Mouse (Mus musculus): ENCODE results near the gene Smg5. TPM values are rescaled to one million over a fixed set of nuclear protein-coding genes. Genes with fewer than 3 reads are reported as not detected.
A peak's percentile ranks its signal among the peaks of the same experiment; 100 is the strongest.

Smg5 gene
- polyA plus RNA-seq, 1 experiment from 2014 or later = 60.8 TPM

GRCm38 (mm10) chr3:88328956-88329355 is 7.1 kb upstream of the Smg5 start:
- peaks cover 20% of the 10 kb centered on the region for H3K4me1 ChIP-seq
- H3K9ac ChIP-seq (replicated peaks) = no peak overlapping the region
- no peak overlapping the region for H3K27ac ChIP-seq (replicated peaks)
- H3K27me3 ChIP-seq (replicated peaks) = no peaks in the 10 kb centered on the region
- no peak for ATAC-seq (ENCODE audit: low FRiP score)
- H3K36me3 ChIP-seq = peaks cover 9% of the 10 kb centered on the region; the same call in 1 of the 2 replicates
- no peaks in the 10 kb centered on the region for H3K9me3 ChIP-seq (replicated peaks)
- WGBS = 63% methylated on average over 5 of the region's 5 CpGs
- no peak overlapping the region for H3K4me3 ChIP-seq (replicated peaks)
- no peak overlapping the region for H3K4me2 ChIP-seq

- Histone ChIP-seq H3K27ac (replicated peaks) (no peak overlapping the region), H3K4me2 (no peak overlapping the region), H3K4me3 (replicated peaks) (no peak overlapping the region), H3K36me3 (peaks cover 9% of the 10 kb centered on the region; the same call in 1 of the 2 replicates), H3K27me3 (replicated peaks) (no peaks in the 10 kb centered on the region), H3K9ac (replicated peaks) (no peak overlapping the region), H3K4me1 (peaks cover 14% of the 10 kb centered on the region), H3K9me3 (replicated peaks) (no peaks in the 10 kb centered on the region)
- 23% methylated on average over 2 of the region's 2 CpGs for WGBS
- no peak for ATAC-seq (ENCODE audit: low FRiP score)
These were observed 4.8 kb upstream of the Smg5 start for GRCm38 (mm10) chr3:88331282-88331681.

- Histone ChIP-seq H3K9me3 (replicated peaks) (no peaks in the 10 kb centered on the region), H3K4me2 (no peak overlapping the region), H3K4me3 (replicated peaks) (no peak overlapping the region), H3K27ac (replicated peaks) (no peak overlapping the region), H3K27me3 (replicated peaks) (no peaks in the 10 kb centered on the region), H3K36me3 (peaks cover 4% of the 10 kb centered on the region; the same call in 1 of the 2 replicates), H3K9ac (replicated peaks) (no peak overlapping the region), H3K4me1 (peaks cover 32% of the 10 kb centered on the region)
- WGBS = 63% methylated on average over 12 of the region's 12 CpGs
- no peak for ATAC-seq (ENCODE audit: low FRiP score)
These were observed 1.9 kb upstream of the Smg5 start for GRCm38 (mm10) chr3:88334029-88334658.

- no peak for ATAC-seq (ENCODE audit: low FRiP score)
- H3K4me3 ChIP-seq (replicated peaks) = peak overlapping the region; percentile 87
These were observed 1.1 kb upstream of the Smg5 start for GRCm38 (mm10) chr3:88334902-88335435.

GRCm38 (mm10) chr3:88335436-88336053 is 515 bp upstream of the Smg5 start:
- no peaks in the 10 kb centered on the region for H3K36me3 ChIP-seq
- WGBS = 2% methylated on average over 27 of the region's 27 CpGs

More at GRCm38 (mm10) chr3:88334902-88335435, 1.1 kb upstream of the Smg5 start:
- Histone ChIP-seq H3K4me1 (peaks cover 34% of the 10 kb centered on the region), H3K4me2 (peak overlapping the region; percentile 71), H3K27me3 (replicated peaks) (no peaks in the 10 kb centered on the region), H3K9me3 (replicated peaks) (no peaks in the 10 kb centered on the region), H3K27ac (replicated peaks) (peak overlapping the region; percentile 98), H3K9ac (replicated peaks) (peak overlapping the region; percentile 97), H3K36me3 (no peaks in the 10 kb centered on the region)
- 38% methylated on average over 3 of the region's 3 CpGs for WGBS

GRCm38 (mm10) chr3:88337367-88338020 is 1.4 kb downstream of the Smg5 start:
- H3K9ac ChIP-seq (replicated peaks) = 0 out of 2 replicates have a peak overlapping the region, but pooled peaks have one; percentile 21
- no peaks in the 10 kb centered on the region for H3K9me3 ChIP-seq (replicated peaks)
- ATAC-seq (ENCODE audit: low FRiP score) = no peak
- 78% methylated on average over 11 of the region's 11 CpGs for WGBS
- 0 out of 2 replicates have a peak overlapping the region, but pooled peaks have one; percentile 13 for H3K27ac ChIP-seq (replicated peaks)
- H3K27me3 ChIP-seq (replicated peaks) = no peaks in the 10 kb centered on the region
- peaks cover 10% of the 10 kb centered on the region for H3K36me3 ChIP-seq
- H3K4me3 ChIP-seq (replicated peaks) = peak overlapping the region; percentile 15; the same call in 1 of the 2 replicates
- peaks cover 34% of the 10 kb centered on the region for H3K4me1 ChIP-seq
- peak overlapping the region; percentile 71 for H3K4me2 ChIP-seq

More at GRCm38 (mm10) chr3:88335436-88336053, 515 bp upstream of the Smg5 start:
- peak overlapping the region; percentile 97 for H3K9ac ChIP-seq (replicated peaks)
- no peaks in the 10 kb centered on the region for H3K9me3 ChIP-seq (replicated peaks)
- peak overlapping the region; percentile 98 for H3K27ac ChIP-seq (replicated peaks)
- peaks cover 34% of the 10 kb centered on the region for H3K4me1 ChIP-seq
- H3K4me3 ChIP-seq (replicated peaks) = peak overlapping the region; percentile 87
- no peaks in the 10 kb centered on the region for H3K27me3 ChIP-seq (replicated peaks)
- peak overlapping the region; percentile 71 for H3K4me2 ChIP-seq
- peak; percentile 75 for ATAC-seq (ENCODE audit: low FRiP score)

- H3K27me3 ChIP-seq (replicated peaks) = no peaks in the 10 kb centered on the region
- H3K4me3 ChIP-seq (replicated peaks) = no peak overlapping the region
- WGBS = 94% methylated on average over 7 of the region's 7 CpGs
- peaks cover 18% of the 10 kb centered on the region for H3K36me3 ChIP-seq
- no peak for ATAC-seq (ENCODE audit: low FRiP score)
- H3K9ac ChIP-seq (replicated peaks) = no peak overlapping the region
- peaks cover 34% of the 10 kb centered on the region for H3K4me1 ChIP-seq
- H3K27ac ChIP-seq (replicated peaks) = no peak overlapping the region
- no peak overlapping the region for H3K4me2 ChIP-seq
- no peaks in the 10 kb centered on the region for H3K9me3 ChIP-seq (replicated peaks)
These were observed 2.3 kb downstream of the Smg5 start for GRCm38 (mm10) chr3:88338316-88338715.

- no peak overlapping the region for H3K4me2 ChIP-seq
- no peak overlapping the region for H3K9ac ChIP-seq (replicated peaks)
- no peak overlapping the region for H3K4me3 ChIP-seq (replicated peaks)
- ATAC-seq (ENCODE audit: low FRiP score) = no peak
- H3K36me3 ChIP-seq = peaks cover 25% of the 10 kb centered on the region
- H3K4me1 ChIP-seq = peaks cover 34% of the 10 kb centered on the region
- H3K9me3 ChIP-seq (replicated peaks) = no peaks in the 10 kb centered on the region
- 87% methylated on average over 3 of the region's 3 CpGs for WGBS
- no peak overlapping the region for H3K27ac ChIP-seq (replicated peaks)
- H3K27me3 ChIP-seq (replicated peaks) = no peaks in the 10 kb centered on the region
These were observed 2.9 kb downstream of the Smg5 start for GRCm38 (mm10) chr3:88339006-88339405.

- Histone ChIP-seq H3K4me2 (no peak overlapping the region), H3K9ac (replicated peaks) (no peak overlapping the region), H3K4me1 (no peaks in the 10 kb centered on the region), H3K9me3 (replicated peaks) (no peaks in the 10 kb centered on the region), H3K27me3 (replicated peaks) (no peaks in the 10 kb centered on the region), H3K4me3 (replicated peaks) (no peak overlapping the region), H3K27ac (replicated peaks) (no peak overlapping the region), H3K36me3 (peaks cover 99% of the 10 kb centered on the region)
- ATAC-seq (ENCODE audit: low FRiP score) = no peak
- 95% methylated on average over 13 of the region's 13 CpGs for WGBS
These were observed 14.7 kb downstream of the Smg5 start for GRCm38 (mm10) chr3:88350732-88351131.

GRCm38 (mm10) chr3:88352907-88353306 is 16.8 kb downstream of the Smg5 start:
- H3K4me1 ChIP-seq = no peaks in the 10 kb centered on the region
- 90% methylated on average over 9 of the region's 9 CpGs for WGBS
- peaks cover 98% of the 10 kb centered on the region for H3K36me3 ChIP-seq
- ATAC-seq (ENCODE audit: low FRiP score) = no peak
- H3K4me3 ChIP-seq (replicated peaks) = no peak overlapping the region
- H3K9ac ChIP-seq (replicated peaks) = no peak overlapping the region
- H3K4me2 ChIP-seq = no peak overlapping the region
- no peak overlapping the region for H3K27ac ChIP-seq (replicated peaks)
- no peaks in the 10 kb centered on the region for H3K27me3 ChIP-seq (replicated peaks)
- no peaks in the 10 kb centered on the region for H3K9me3 ChIP-seq (replicated peaks)

- no peak for ATAC-seq (ENCODE audit: low FRiP score)
- 95% methylated on average over 8 of the region's 8 CpGs for WGBS
- H3K4me3 ChIP-seq (replicated peaks) = no peak overlapping the region
- no peak overlapping the region for H3K9ac ChIP-seq (replicated peaks)
- no peak overlapping the region for H3K27ac ChIP-seq (replicated peaks)
- H3K9me3 ChIP-seq (replicated peaks) = no peaks in the 10 kb centered on the region
- H3K36me3 ChIP-seq = peaks cover 99% of the 10 kb centered on the region
- H3K27me3 ChIP-seq (replicated peaks) = no peaks in the 10 kb centered on the region
- H3K4me1 ChIP-seq = no peaks in the 10 kb centered on the region
- H3K4me2 ChIP-seq = no peak overlapping the region
These were observed 18.5 kb downstream of the Smg5 start for GRCm38 (mm10) chr3:88354396-88355165.

All from neural tube, embryonic 15.5 days (tissue).